Mouse (Mus musculus) E14TG2a.4 (cell line): ENCODE data around the gene Gm38392.

ENCODE experiments used
- H3K27me3 ChIP-seq: 2 replicates; pipeline ENCODE4 v1.6.1; 2014; ENCODE audit warnings: low read length, control low read depth; ENCODE audit not compliant: insufficient read depth
- H3K36me3 ChIP-seq: 2 replicates; pipeline ENCODE4 v1.6.1; 2014; ENCODE audit warnings: low read length, control low read depth; ENCODE audit not compliant: insufficient read depth
- H3K4me1 ChIP-seq: replicated peaks from 2 replicates; pipeline ENCODE4 v1.6.1; 2014; ENCODE audit warnings: low read depth, low read length, control low read depth
- H3K4me3 ChIP-seq: replicated peaks from 2 replicates; pipeline ENCODE4 v1.5.1; 2014; ENCODE audit warnings: mild to moderate bottlenecking, low read length
- H3K9me3 ChIP-seq: 2 replicates; pipeline ENCODE4 v1.6.1; 2014; ENCODE audit warnings: low read length, control low read depth
- CTCF ChIP-seq: conservative IDR thresholded peaks from 2 replicates; pipeline ENCODE4 v1.5.1; 2014; ENCODE audit warnings: low read length
- NANOG ChIP-seq: IDR thresholded peaks from 2 replicates; pipeline ENCODE4 v1.6.1; 2014; ENCODE audit warnings: borderline replicate concordance, low read length, mixed read lengths
- POU5F1 ChIP-seq: IDR thresholded peaks from 2 replicates; pipeline ENCODE4 v1.6.1; 2014; ENCODE audit warnings: low read length, borderline replicate concordance

Gm38392 gene

GRCm38 (mm10) chr3:88216116-88216515 is 70.9 kb downstream of the Gm38392 start:
- Histone ChIP-seq H3K27me3 (peaks cover 94% of the 10 kb centered on the region), H3K36me3 (no peaks in the 10 kb centered on the region), H3K4me1 (peaks cover 37% of the 10 kb centered on the region), H3K4me3 (0 out of 2 replicates have a peak overlapping the region, but pooled peaks have one; percentile 72), H3K9me3 (no peaks in the 10 kb centered on the region)
- TF ChIP-seq CTCF (no peak), POU5F1 (no peak), NANOG (no peak)

GRCm38 (mm10) chr3:88215553-88216004 is 71.4 kb downstream of the Gm38392 start:
- TF ChIP-seq CTCF (no peak), POU5F1 (no peak), NANOG (no peak)

GRCm38 (mm10) chr3:88214971-88215552 is 71.9 kb downstream of the Gm38392 start:
- H3K4me1 ChIP-seq = peaks cover 29% of the 10 kb centered on the region
- H3K36me3 ChIP-seq = no peaks in the 10 kb centered on the region
- peak overlapping the region; percentile 72 for H3K4me3 ChIP-seq

More at GRCm38 (mm10) chr3:88215553-88216004, 71.4 kb downstream of the Gm38392 start:
- Histone ChIP-seq H3K9me3 (no peaks in the 10 kb centered on the region), H3K4me3 (peak overlapping the region; percentile 72), H3K4me1 (peaks cover 32% of the 10 kb centered on the region), H3K27me3 (peaks cover 97% of the 10 kb centered on the region), H3K36me3 (no peaks in the 10 kb centered on the region)

GRCm38 (mm10) chr3:88214197-88214938 is 72.6 kb downstream of the Gm38392 start:
- Histone ChIP-seq H3K4me3 (peak overlapping the region; percentile 72), H3K4me1 (peaks cover 35% of the 10 kb centered on the region), H3K27me3 (peaks cover 97% of the 10 kb centered on the region), H3K36me3 (no peaks in the 10 kb centered on the region), H3K9me3 (no peaks in the 10 kb centered on the region)
- TF ChIP-seq NANOG (no peak), POU5F1 (no peak), CTCF (no peak)

More at GRCm38 (mm10) chr3:88214971-88215552, 71.9 kb downstream of the Gm38392 start:
- TF ChIP-seq CTCF = no peak
- no peak for TF ChIP-seq NANOG
- no peak for TF ChIP-seq POU5F1
- Histone ChIP-seq H3K27me3 (peaks cover 97% of the 10 kb centered on the region), H3K9me3 (no peaks in the 10 kb centered on the region)

- H3K4me1 ChIP-seq = peaks cover 39% of the 10 kb centered on the region
- no peak overlapping the region for H3K4me3 ChIP-seq
- H3K9me3 ChIP-seq = no peaks in the 10 kb centered on the region
- no peak for TF ChIP-seq NANOG
- TF ChIP-seq POU5F1 = no peak
- TF ChIP-seq CTCF = no peak
- H3K27me3 ChIP-seq = peaks cover 98% of the 10 kb centered on the region
- H3K36me3 ChIP-seq = no peaks in the 10 kb centered on the region
These were observed 74.0 kb downstream of the Gm38392 start for GRCm38 (mm10) chr3:88213019-88213418.

GRCm38 (mm10) chr3:88212356-88212755 is 74.7 kb downstream of the Gm38392 start:
- Histone ChIP-seq H3K36me3 (no peaks in the 10 kb centered on the region), H3K9me3 (no peaks in the 10 kb centered on the region), H3K4me3 (no peak overlapping the region), H3K27me3 (peaks cover 99% of the 10 kb centered on the region), H3K4me1 (peaks cover 39% of the 10 kb centered on the region)
- TF ChIP-seq CTCF = no peak
- TF ChIP-seq NANOG = no peak
- no peak for TF ChIP-seq POU5F1

GRCm38 (mm10) chr3:88210918-88211317 is 76.1 kb downstream of the Gm38392 start:
- TF ChIP-seq NANOG (no peak), POU5F1 (no peak), CTCF (no peak)
- peaks cover 43% of the 10 kb centered on the region for H3K4me1 ChIP-seq
- no peaks in the 10 kb centered on the region for H3K36me3 ChIP-seq
- H3K9me3 ChIP-seq = no peaks in the 10 kb centered on the region
- no peak overlapping the region for H3K4me3 ChIP-seq
- H3K27me3 ChIP-seq = peaks cover 99% of the 10 kb centered on the region

- TF ChIP-seq POU5F1 (no peak), CTCF (no peak), NANOG (no peak)
These were observed 76.9 kb downstream of the Gm38392 start for GRCm38 (mm10) chr3:88210121-88210520.

More at GRCm38 (mm10) chr3:88210121-88210520, 76.9 kb downstream of the Gm38392 start:
- Histone ChIP-seq H3K4me3 (no peak overlapping the region), H3K9me3 (no peaks in the 10 kb centered on the region), H3K4me1 (peaks cover 40% of the 10 kb centered on the region), H3K27me3 (peaks cover 99% of the 10 kb centered on the region), H3K36me3 (no peaks in the 10 kb centered on the region)
